Mouse (Mus musculus): ENCODE data around the gene Cytl1. TPM values are rescaled to one million over a fixed set of nuclear protein-coding genes. Genes with fewer than 3 reads are reported as not detected.

The Cytl1 gene
- polyA plus RNA-seq, 1 experiment from 2014 or later, result 20.7 TPM

GRCm38 (mm10) chr5:37762046-37762445 is 26.7 kb downstream of the Cytl1 start:
- no peak for ATAC-seq (replicated peaks; ENCODE audit: extremely low read depth, insufficient read depth, low FRiP score)
- 82% methylated on average over 3 of the region's 3 CpGs for whole genome bisulfite sequencing
- no peak overlapping the region for H3K4me3 ChIP-seq (ENCODE audit: low read length)
- H3K27ac ChIP-seq (ENCODE audit: low read length), result no peak overlapping the region
- H3K36me3 ChIP-seq (ENCODE audit: control insufficient read depth, insufficient read depth), result no peaks in the 10 kb centered on the region
- no peak overlapping the region for H3K9ac ChIP-seq (ENCODE audit: low read length)
- no peaks in the 10 kb centered on the region for H3K4me1 ChIP-seq (ENCODE audit: control insufficient read depth, insufficient read depth, low read length)
- no peak overlapping the region for H3K4me2 ChIP-seq (ENCODE audit: low read depth, low read length)
- no peaks in the 10 kb centered on the region for H3K27me3 ChIP-seq (ENCODE audit: control insufficient read depth, insufficient read depth, low read length)
- 0 out of 2 replicates have a peak, but pooled peaks cover 4% of the 10 kb centered on the region for H3K9me3 ChIP-seq (replicated peaks; ENCODE audit: control insufficient read depth, low read length)

GRCm38 (mm10) chr5:37765851-37766250 is 30.5 kb downstream of the Cytl1 start:
- H3K27ac ChIP-seq (ENCODE audit: low read length), result no peak overlapping the region
- H3K4me3 ChIP-seq (ENCODE audit: low read length), result no peak overlapping the region
- 84% methylated on average over 8 of the region's 8 CpGs for WGBS
- no peak overlapping the region for H3K9ac ChIP-seq (ENCODE audit: low read length)
- no peaks in the 10 kb centered on the region for H3K4me1 ChIP-seq (ENCODE audit: control insufficient read depth, insufficient read depth, low read length)
- H3K4me2 ChIP-seq (ENCODE audit: low read depth, low read length), result no peak overlapping the region
- H3K9me3 ChIP-seq (replicated peaks; ENCODE audit: control insufficient read depth, low read length), result 0 out of 2 replicates have a peak, but pooled peaks cover 4% of the 10 kb centered on the region
- H3K27me3 ChIP-seq (ENCODE audit: control insufficient read depth, insufficient read depth, low read length), result no peaks in the 10 kb centered on the region
- no peaks in the 10 kb centered on the region for H3K36me3 ChIP-seq (ENCODE audit: control insufficient read depth, insufficient read depth)
- ATAC-seq (replicated peaks; ENCODE audit: extremely low read depth, insufficient read depth, low FRiP score), result no peak

- no peak overlapping the region for H3K4me3 ChIP-seq (ENCODE audit: low read length)
- no peaks in the 10 kb centered on the region for H3K4me1 ChIP-seq (ENCODE audit: control insufficient read depth, insufficient read depth, low read length)
- H3K27ac ChIP-seq (ENCODE audit: low read length), result no peak overlapping the region
- no peaks in the 10 kb centered on the region for H3K27me3 ChIP-seq (ENCODE audit: control insufficient read depth, insufficient read depth, low read length)
- H3K4me2 ChIP-seq (ENCODE audit: low read depth, low read length), result no peak overlapping the region
- WGBS, result 69% methylated on average over 5 of the region's 5 CpGs
- H3K9ac ChIP-seq (ENCODE audit: low read length), result no peak overlapping the region
- 0 out of 2 replicates have a peak, but pooled peaks cover 4% of the 10 kb centered on the region for H3K9me3 ChIP-seq (replicated peaks; ENCODE audit: control insufficient read depth, low read length)
- no peak for ATAC-seq (replicated peaks; ENCODE audit: extremely low read depth, insufficient read depth, low FRiP score)
- H3K36me3 ChIP-seq (ENCODE audit: control insufficient read depth, insufficient read depth), result no peaks in the 10 kb centered on the region
Observed at GRCm38 (mm10) chr5:37767231-37767630, 31.9 kb downstream of the Cytl1 start.

- no peak for ATAC-seq (replicated peaks; ENCODE audit: extremely low read depth, insufficient read depth, low FRiP score)
- WGBS, result 15% methylated on average over 5 of the region's 5 CpGs
Observed at GRCm38 (mm10) chr5:37769031-37769430, 33.7 kb downstream of the Cytl1 start.

GRCm38 (mm10) chr5:37770870-37771269 is 35.6 kb downstream of the Cytl1 start:
- Histone ChIP-seq H3K4me2 (ENCODE audit: low read depth, low read length) (no peak overlapping the region), H3K4me1 (ENCODE audit: control insufficient read depth, insufficient read depth, low read length) (no peaks in the 10 kb centered on the region), H3K27me3 (ENCODE audit: control insufficient read depth, insufficient read depth, low read length) (no peaks in the 10 kb centered on the region), H3K36me3 (ENCODE audit: control insufficient read depth, insufficient read depth) (no peaks in the 10 kb centered on the region), H3K9ac (ENCODE audit: low read length) (no peak overlapping the region), H3K27ac (ENCODE audit: low read length) (no peak overlapping the region), H3K4me3 (ENCODE audit: low read length) (no peak overlapping the region), H3K9me3 (replicated peaks; ENCODE audit: control insufficient read depth, low read length) (no peaks in the 10 kb centered on the region)
- no peak for ATAC-seq (replicated peaks; ENCODE audit: extremely low read depth, insufficient read depth, low FRiP score)
- WGBS, result 85% methylated on average over 6 of the region's 6 CpGs

More at GRCm38 (mm10) chr5:37769031-37769430, 33.7 kb downstream of the Cytl1 start:
- Histone ChIP-seq H3K27me3 (ENCODE audit: control insufficient read depth, insufficient read depth, low read length) (no peaks in the 10 kb centered on the region), H3K9ac (ENCODE audit: low read length) (no peak overlapping the region), H3K4me3 (ENCODE audit: low read length) (no peak overlapping the region), H3K36me3 (ENCODE audit: control insufficient read depth, insufficient read depth) (no peaks in the 10 kb centered on the region), H3K4me1 (ENCODE audit: control insufficient read depth, insufficient read depth, low read length) (no peaks in the 10 kb centered on the region), H3K9me3 (replicated peaks; ENCODE audit: control insufficient read depth, low read length) (no peaks in the 10 kb centered on the region), H3K4me2 (ENCODE audit: low read depth, low read length) (no peak overlapping the region), H3K27ac (ENCODE audit: low read length) (no peak overlapping the region)

- Histone ChIP-seq H3K4me1 (ENCODE audit: control insufficient read depth, insufficient read depth, low read length) (no peaks in the 10 kb centered on the region), H3K4me3 (ENCODE audit: low read length) (no peak overlapping the region), H3K36me3 (ENCODE audit: control insufficient read depth, insufficient read depth) (no peaks in the 10 kb centered on the region), H3K27ac (ENCODE audit: low read length) (no peak overlapping the region), H3K4me2 (ENCODE audit: low read depth, low read length) (no peak overlapping the region), H3K9me3 (replicated peaks; ENCODE audit: control insufficient read depth, low read length) (no peaks in the 10 kb centered on the region), H3K9ac (ENCODE audit: low read length) (no peak overlapping the region), H3K27me3 (ENCODE audit: control insufficient read depth, insufficient read depth, low read length) (no peaks in the 10 kb centered on the region)
- WGBS, result 64% methylated on average over 4 of the region's 4 CpGs
- no peak for ATAC-seq (replicated peaks; ENCODE audit: extremely low read depth, insufficient read depth, low FRiP score)
Observed at GRCm38 (mm10) chr5:37774011-37774410, 38.7 kb downstream of the Cytl1 start.

- Histone ChIP-seq H3K4me1 (ENCODE audit: control insufficient read depth, insufficient read depth, low read length) (no peaks in the 10 kb centered on the region), H3K27ac (ENCODE audit: low read length) (no peak overlapping the region), H3K4me3 (ENCODE audit: low read length) (no peak overlapping the region), H3K27me3 (ENCODE audit: control insufficient read depth, insufficient read depth, low read length) (no peaks in the 10 kb centered on the region), H3K36me3 (ENCODE audit: control insufficient read depth, insufficient read depth) (no peaks in the 10 kb centered on the region), H3K9ac (ENCODE audit: low read length) (no peak overlapping the region), H3K9me3 (replicated peaks; ENCODE audit: control insufficient read depth, low read length) (no peaks in the 10 kb centered on the region), H3K4me2 (ENCODE audit: low read depth, low read length) (no peak overlapping the region)
- 46% methylated on average over 5 of the region's 5 CpGs for WGBS
- ATAC-seq (replicated peaks; ENCODE audit: extremely low read depth, insufficient read depth, low FRiP score), result no peak
Observed at GRCm38 (mm10) chr5:37775681-37776080, 40.4 kb downstream of the Cytl1 start.

GRCm38 (mm10) chr5:37783306-37783705 is 48.0 kb downstream of the Cytl1 start:
- Histone ChIP-seq H3K4me3 (ENCODE audit: low read length) (no peak overlapping the region), H3K4me1 (ENCODE audit: control insufficient read depth, insufficient read depth, low read length) (no peaks in the 10 kb centered on the region), H3K9me3 (replicated peaks; ENCODE audit: control insufficient read depth, low read length) (no peaks in the 10 kb centered on the region), H3K4me2 (ENCODE audit: low read depth, low read length) (no peak overlapping the region), H3K9ac (ENCODE audit: low read length) (no peak overlapping the region), H3K27me3 (ENCODE audit: control insufficient read depth, insufficient read depth, low read length) (0 out of 2 replicates have a peak, but pooled peaks cover 2% of the 10 kb centered on the region), H3K36me3 (ENCODE audit: control insufficient read depth, insufficient read depth) (no peaks in the 10 kb centered on the region), H3K27ac (ENCODE audit: low read length) (no peak overlapping the region)
- 53% methylated on average over 8 of the region's 8 CpGs for WGBS
- ATAC-seq (replicated peaks; ENCODE audit: extremely low read depth, insufficient read depth, low FRiP score), result no peak

GRCm38 (mm10) chr5:37784847-37785391 is 49.6 kb downstream of the Cytl1 start:
- no peaks in the 10 kb centered on the region for H3K36me3 ChIP-seq (ENCODE audit: control insufficient read depth, insufficient read depth)
- H3K9ac ChIP-seq (ENCODE audit: low read length), result no peak overlapping the region
- H3K27me3 ChIP-seq (ENCODE audit: control insufficient read depth, insufficient read depth, low read length), result 0 out of 2 replicates have a peak, but pooled peaks cover 2% of the 10 kb centered on the region
- no peaks in the 10 kb centered on the region for H3K9me3 ChIP-seq (replicated peaks; ENCODE audit: control insufficient read depth, low read length)
- H3K4me2 ChIP-seq (ENCODE audit: low read depth, low read length), result no peak overlapping the region
- no peaks in the 10 kb centered on the region for H3K4me1 ChIP-seq (ENCODE audit: control insufficient read depth, insufficient read depth, low read length)
- no peak for ATAC-seq (replicated peaks; ENCODE audit: extremely low read depth, insufficient read depth, low FRiP score)
- H3K27ac ChIP-seq (ENCODE audit: low read length), result no peak overlapping the region
- no peak overlapping the region for H3K4me3 ChIP-seq (ENCODE audit: low read length)
- 65% methylated on average over 9 of the region's 9 CpGs for whole genome bisulfite sequencing
